Mouse (Mus musculus): ENCODE measurements at regions not wholly inside any gene's neighbourhood (a gene's known extent, or its start where the extent isn't known, plus 50 kb on each side); places are given as distances from the start of the nearest gene placed in this dataset.

- TF ChIP-seq GATA1 (IDR thresholded peaks at IDR 0.05; ENCODE audit: borderline replicate concordance, low read length) (no peak), FLI1 (IDR thresholded peaks at IDR 0.05; ENCODE audit: low read length) (no peak)
These were observed 91.3 kb upstream of the Nr5a2 start for GRCm38 (mm10) chr1:137051515-137051914.
